Mouse (Mus musculus) c-Kit-negative CD71-positive TER-119-positive erythroid progenitor cells, embryonic 14.5 days (primary cell): ENCODE measurements around the gene Hrh1.

Experiments used
- DNase-seq: peaks from one replicate; pipeline ENCODE4 v3.0.0-alpha.2; 2013; ENCODE audit warnings: low read depth, low spot score

Gene Hrh1

GRCm38 (mm10) chr6:114397691-114398217 lies at the start of gene Hrh1:
Gene Hrh1 (plus strand): TSS chr6:114397936.
- DNase-seq: no peak

GRCm38 (mm10) chr6:114354635-114355034 lies 43.1 kb upstream of the Hrh1 start:
- no peak for DNase-seq

GRCm38 (mm10) chr6:114358171-114358570 lies 39.6 kb upstream of the Hrh1 start:
- no peak for DNase-seq

GRCm38 (mm10) chr6:114362355-114362754 lies 35.4 kb upstream of the Hrh1 start:
- DNase-seq: no peak

- DNase-seq: no peak
Measured at GRCm38 (mm10) chr6:114363740-114364139, 34.0 kb upstream of the Hrh1 start.

- no peak for DNase-seq
Measured at GRCm38 (mm10) chr6:114364734-114365133, 33.0 kb upstream of the Hrh1 start.

GRCm38 (mm10) chr6:114366191-114366590 lies 31.5 kb upstream of the Hrh1 start:
- no peak for DNase-seq

- DNase-seq: no peak
Measured at GRCm38 (mm10) chr6:114367681-114368080, 30.1 kb upstream of the Hrh1 start.

GRCm38 (mm10) chr6:114368196-114368595 lies 29.5 kb upstream of the Hrh1 start:
- no peak for DNase-seq

GRCm38 (mm10) chr6:114372741-114373140 lies 25.0 kb upstream of the Hrh1 start:
- no peak for DNase-seq

- DNase-seq: no peak
Measured at GRCm38 (mm10) chr6:114380872-114381271, 16.9 kb upstream of the Hrh1 start.

- DNase-seq: no peak
Measured at GRCm38 (mm10) chr6:114387320-114387719, 10.4 kb upstream of the Hrh1 start.

- DNase-seq: no peak
Measured at GRCm38 (mm10) chr6:114387855-114388254, 9.9 kb upstream of the Hrh1 start.

GRCm38 (mm10) chr6:114390129-114390528 lies 7.6 kb upstream of the Hrh1 start:
- no peak for DNase-seq

GRCm38 (mm10) chr6:114394982-114395381 lies 2.8 kb upstream of the Hrh1 start:
- no peak for DNase-seq

GRCm38 (mm10) chr6:114396605-114397004 lies 1.1 kb upstream of the Hrh1 start:
- no peak for DNase-seq

GRCm38 (mm10) chr6:114397280-114397679 lies 456 bp upstream of the Hrh1 start:
- DNase-seq: no peak

- no peak for DNase-seq
Measured at GRCm38 (mm10) chr6:114398626-114399025, 890 bp downstream of the Hrh1 start.

- no peak for DNase-seq
Measured at GRCm38 (mm10) chr6:114400387-114400786, 2.7 kb downstream of the Hrh1 start.

- no peak for DNase-seq
Measured at GRCm38 (mm10) chr6:114400841-114401240, 3.1 kb downstream of the Hrh1 start.

- DNase-seq: no peak
Measured at GRCm38 (mm10) chr6:114402161-114402560, 4.4 kb downstream of the Hrh1 start.

- DNase-seq: no peak
Measured at GRCm38 (mm10) chr6:114403632-114404031, 5.9 kb downstream of the Hrh1 start.

- DNase-seq: no peak
Measured at GRCm38 (mm10) chr6:114404128-114404527, 6.4 kb downstream of the Hrh1 start.

- DNase-seq: no peak
Measured at GRCm38 (mm10) chr6:114404774-114405468, 7.2 kb downstream of the Hrh1 start.
